Mouse (Mus musculus): ENCODE measurements around the gene Zfp512b. TPM values are rescaled to one million over a fixed set of nuclear protein-coding genes. Genes with fewer than 3 reads are reported as not detected.

Gene Zfp512b
- polyA plus RNA-seq (2014; fragmentation: Nextera tagmentation; extraction: Ambion mirVana): 25.4 and 30.8 TPM in 2 replicates

DNA sequence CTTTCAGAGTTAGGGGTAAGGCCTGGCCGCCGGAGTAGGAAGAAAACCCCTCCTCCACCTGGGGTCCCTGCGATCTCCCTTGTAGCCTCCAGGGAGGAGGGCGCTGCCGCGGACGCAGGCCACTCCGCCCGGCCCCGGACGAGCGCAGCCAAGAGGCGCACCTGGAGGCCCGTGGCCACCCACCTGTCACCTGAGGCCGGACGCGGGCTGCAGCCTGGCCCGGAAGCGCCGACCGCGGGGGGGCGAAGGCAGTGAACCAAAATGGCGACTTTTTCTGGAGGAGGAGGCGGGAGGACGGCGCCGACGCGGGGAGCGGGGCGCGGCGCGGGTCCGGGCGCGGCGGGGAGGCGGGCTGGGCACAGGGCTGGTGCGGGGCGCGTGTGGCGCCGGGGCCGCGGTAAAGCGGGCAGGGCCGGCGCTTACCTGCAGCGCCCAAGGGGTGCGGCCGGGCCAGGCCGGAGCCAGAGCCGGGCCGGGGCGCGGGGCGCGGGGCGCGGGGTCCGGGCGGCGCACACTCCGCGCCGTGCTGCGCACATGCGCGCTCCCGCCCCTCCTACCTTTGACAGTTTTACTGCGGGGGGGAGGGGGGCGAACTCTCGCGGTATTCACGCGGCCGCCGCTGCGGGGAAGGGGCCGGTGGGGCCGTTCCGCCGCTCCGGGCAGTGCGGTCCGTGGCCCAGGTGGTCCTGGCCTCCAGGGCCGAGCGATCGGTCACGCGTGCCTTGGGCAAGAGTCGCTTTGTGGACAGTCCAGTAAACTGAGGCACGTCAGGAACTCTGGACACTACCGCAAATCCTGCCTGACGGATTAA is at the start of gene Zfp512b:
Zfp512b (minus strand) TSS at position 573 of the 811 bp plus-strand sequence.
- ATAC-seq (ENCODE audit: low FRiP score) (peak; percentile 83), DNase-seq (ENCODE audit: low spot score) (peak; percentile 83)
- H3K4me2 ChIP-seq (replicated peaks; ENCODE audit: low read depth, low read length): peak within 1 kb of the TSS; percentile 92
- H3K27ac ChIP-seq (ENCODE audit: low read depth, low read length): peak within 1 kb of the TSS; percentile 67
- peaks cover 10% of the 10 kb centered on the region; the same call in 1 of the 2 replicates for H3K36me3 ChIP-seq (ENCODE audit: control insufficient read depth, insufficient read depth, low read length)
- peak within 1 kb of the TSS; percentile 96 for H3K4me3 ChIP-seq (ENCODE audit: low read depth, low read length)
- 2% methylated on average over 64 of the region's 97 CpGs for WGBS
- H3K27me3 ChIP-seq (ENCODE audit: control insufficient read depth, insufficient read depth, low read length): no peaks in the 10 kb centered on the region
- H3K4me1 ChIP-seq (replicated peaks; ENCODE audit: control insufficient read depth, insufficient read depth, low read length): no peaks in the 10 kb centered on the region; the same call in 1 of the 2 replicates
- H3K9ac ChIP-seq (ENCODE audit: low read depth, low read length): peak within 1 kb of the TSS; percentile 94
- H3K9me3 ChIP-seq (ENCODE audit: control insufficient read depth, low read length): no peaks in the 10 kb centered on the region

DNA sequence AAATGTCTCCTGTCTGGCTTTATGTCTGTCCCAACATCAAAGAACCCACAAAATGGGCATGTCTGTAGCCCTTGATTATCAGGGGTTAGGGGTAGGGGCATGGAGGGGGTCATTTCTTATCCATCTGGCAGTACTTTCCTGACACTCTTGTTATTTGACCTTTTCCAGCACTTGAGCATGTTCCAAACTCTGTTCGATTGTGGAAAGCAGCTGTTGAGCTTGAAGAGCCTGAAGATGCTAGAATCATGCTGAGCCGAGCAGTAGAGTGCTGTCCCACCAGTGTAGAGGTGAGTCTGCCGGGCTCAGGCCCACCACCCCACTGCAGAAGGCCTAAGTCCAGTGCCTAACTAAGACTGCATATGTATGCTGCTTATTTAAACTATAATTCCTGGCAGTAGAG is 43.3 kb upstream of the Zfp512b start:
- Histone ChIP-seq H3K9me3 (ENCODE audit: control insufficient read depth, low read length) (no peaks in the 10 kb centered on the region), H3K4me2 (replicated peaks; ENCODE audit: low read depth, low read length) (no peak overlapping the region), H3K9ac (ENCODE audit: low read depth, low read length) (no peak overlapping the region), H3K27me3 (ENCODE audit: control insufficient read depth, insufficient read depth, low read length) (no peaks in the 10 kb centered on the region), H3K4me1 (replicated peaks; ENCODE audit: control insufficient read depth, insufficient read depth, low read length) (no peaks in the 10 kb centered on the region), H3K27ac (ENCODE audit: low read depth, low read length) (no peak overlapping the region), H3K4me3 (ENCODE audit: low read depth, low read length) (no peak overlapping the region), H3K36me3 (ENCODE audit: control insufficient read depth, insufficient read depth, low read length) (peaks cover 14% of the 10 kb centered on the region; the same call in 1 of the 2 replicates)
- 93% methylated on average over 3 of the region's 3 CpGs for WGBS
- ATAC-seq (ENCODE audit: low FRiP score) (no peak), DNase-seq (ENCODE audit: low spot score) (no peak)

DNA sequence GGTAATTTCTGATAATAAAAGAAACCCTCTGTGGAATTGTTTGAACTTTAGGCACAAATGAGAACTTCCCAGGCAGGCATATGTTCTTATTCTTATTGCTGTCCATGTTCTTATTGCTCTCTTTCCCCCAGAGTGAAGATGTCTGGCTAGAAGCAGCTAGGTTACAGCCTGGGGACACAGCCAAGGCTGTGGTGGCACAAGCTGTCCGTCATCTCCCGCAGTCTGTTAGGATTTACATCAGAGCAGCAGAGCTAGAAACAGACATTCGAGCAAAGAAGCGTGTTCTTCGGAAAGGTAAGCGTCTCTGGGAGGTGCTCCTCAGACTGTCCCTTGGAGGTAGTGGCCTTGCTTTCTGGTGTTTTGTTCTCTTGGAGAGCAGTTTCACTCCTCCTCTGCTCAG is 40.0 kb upstream of the Zfp512b start:
- Histone ChIP-seq H3K9ac (ENCODE audit: low read depth, low read length) (no peak overlapping the region), H3K4me3 (ENCODE audit: low read depth, low read length) (no peak overlapping the region), H3K4me1 (replicated peaks; ENCODE audit: control insufficient read depth, insufficient read depth, low read length) (no peaks in the 10 kb centered on the region), H3K9me3 (ENCODE audit: control insufficient read depth, low read length) (no peaks in the 10 kb centered on the region), H3K36me3 (ENCODE audit: control insufficient read depth, insufficient read depth, low read length) (peaks cover 13% of the 10 kb centered on the region; the same call in 1 of the 2 replicates), H3K27me3 (ENCODE audit: control insufficient read depth, insufficient read depth, low read length) (no peaks in the 10 kb centered on the region), H3K27ac (ENCODE audit: low read depth, low read length) (no peak overlapping the region), H3K4me2 (replicated peaks; ENCODE audit: low read depth, low read length) (no peak overlapping the region)
- no peak for DNase-seq (ENCODE audit: low spot score)
- WGBS: 94% methylated on average over 6 of the region's 6 CpGs
- ATAC-seq (ENCODE audit: low FRiP score): no peak

DNA sequence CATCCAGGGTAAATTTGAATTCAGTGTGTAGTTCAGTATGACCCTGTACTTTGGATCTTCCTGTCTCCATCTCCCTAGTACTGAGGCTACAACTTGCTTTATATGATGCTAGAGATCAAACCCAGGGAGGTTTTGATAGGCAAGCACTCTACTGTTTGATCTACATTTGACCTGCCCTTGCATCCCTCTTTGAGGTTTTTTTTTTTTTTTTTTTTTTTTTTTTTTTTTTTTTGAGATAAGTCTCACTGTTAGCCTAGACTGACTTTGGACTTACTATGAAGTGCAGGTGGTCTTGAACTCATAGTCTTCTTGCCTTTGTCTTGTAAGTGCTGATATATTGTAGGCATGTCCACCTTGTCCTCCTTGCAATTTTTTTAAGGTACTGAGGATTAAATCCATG is 35.9 kb upstream of the Zfp512b start:
- Histone ChIP-seq H3K36me3 (ENCODE audit: control insufficient read depth, insufficient read depth, low read length) (0 out of 2 replicates have a peak, but pooled peaks cover 2% of the 10 kb centered on the region), H3K4me2 (replicated peaks; ENCODE audit: low read depth, low read length) (no peak overlapping the region), H3K4me1 (replicated peaks; ENCODE audit: control insufficient read depth, insufficient read depth, low read length) (no peaks in the 10 kb centered on the region), H3K9ac (ENCODE audit: low read depth, low read length) (no peak overlapping the region), H3K9me3 (ENCODE audit: control insufficient read depth, low read length) (no peaks in the 10 kb centered on the region), H3K27ac (ENCODE audit: low read depth, low read length) (no peak overlapping the region), H3K4me3 (ENCODE audit: low read depth, low read length) (no peak overlapping the region), H3K27me3 (ENCODE audit: control insufficient read depth, insufficient read depth, low read length) (no peaks in the 10 kb centered on the region)
- DNase-seq (ENCODE audit: low spot score) (no peak), ATAC-seq (ENCODE audit: low FRiP score) (no peak)

DNA sequence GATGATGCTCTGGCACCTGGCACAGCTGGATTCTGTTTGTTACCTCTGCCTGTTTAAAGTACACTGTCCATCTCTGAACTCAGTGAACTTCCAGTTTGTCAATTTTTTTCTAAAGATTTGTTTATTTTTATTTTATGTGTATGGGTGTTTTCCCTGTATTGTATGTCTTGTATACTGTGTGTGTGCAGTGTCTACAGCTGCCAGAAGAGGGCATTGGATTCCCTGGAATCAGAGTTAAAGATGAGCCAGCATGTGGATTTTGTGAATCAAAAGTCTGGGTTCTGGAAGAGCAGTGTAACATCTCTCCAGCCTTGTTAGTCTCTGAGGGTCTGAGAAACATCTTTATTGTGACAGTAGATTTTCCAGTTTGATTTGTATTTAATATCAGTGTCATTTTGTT is 30.8 kb upstream of the Zfp512b start:
- DNase-seq (ENCODE audit: low spot score): peak; percentile 19
- Histone ChIP-seq H3K4me1 (replicated peaks; ENCODE audit: control insufficient read depth, insufficient read depth, low read length) (no peaks in the 10 kb centered on the region), H3K27ac (ENCODE audit: low read depth, low read length) (no peak overlapping the region), H3K4me3 (ENCODE audit: low read depth, low read length) (no peak overlapping the region), H3K27me3 (ENCODE audit: control insufficient read depth, insufficient read depth, low read length) (no peaks in the 10 kb centered on the region), H3K9ac (ENCODE audit: low read depth, low read length) (no peak overlapping the region), H3K9me3 (ENCODE audit: control insufficient read depth, low read length) (no peaks in the 10 kb centered on the region), H3K4me2 (replicated peaks; ENCODE audit: low read depth, low read length) (no peak overlapping the region), H3K36me3 (ENCODE audit: control insufficient read depth, insufficient read depth, low read length) (peaks cover 15% of the 10 kb centered on the region)
- no peak for ATAC-seq (ENCODE audit: low FRiP score)

DNA sequence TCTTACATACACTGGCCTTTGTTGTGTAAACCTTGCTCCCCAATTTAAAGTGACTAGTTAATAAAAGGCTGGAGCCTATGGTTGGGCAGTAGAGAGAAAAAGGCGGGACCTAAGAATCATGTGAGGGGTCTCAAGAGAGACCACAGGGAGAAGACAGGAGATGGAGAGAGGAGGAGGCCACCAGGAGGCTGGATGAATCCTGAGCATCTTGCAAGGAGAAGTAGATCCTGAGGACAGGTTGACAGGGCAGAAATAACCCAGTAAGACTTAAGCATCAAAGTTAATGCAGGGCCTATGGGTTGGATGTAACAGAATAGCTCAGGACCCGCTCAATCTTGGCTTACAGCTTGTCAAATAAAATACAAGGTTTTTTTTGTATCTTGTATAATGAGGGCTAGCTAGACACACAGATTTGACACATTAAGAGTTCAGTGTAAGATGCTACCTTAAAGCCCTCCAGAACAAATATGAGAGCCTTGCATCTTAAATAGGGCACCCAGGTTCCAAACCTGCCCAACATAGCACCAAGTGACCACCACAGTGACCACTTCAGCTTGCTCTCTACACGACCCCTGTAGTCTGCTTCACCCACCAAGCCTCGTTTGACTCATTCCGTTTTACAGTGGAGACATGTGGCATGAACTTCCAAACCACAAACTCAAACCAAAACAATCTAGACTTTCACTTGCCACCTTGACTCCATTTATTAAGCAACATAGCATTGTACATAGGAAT is 26.3 kb upstream of the Zfp512b start:
- Histone ChIP-seq H3K4me1 (replicated peaks; ENCODE audit: control insufficient read depth, insufficient read depth, low read length) (no peaks in the 10 kb centered on the region), H3K27me3 (ENCODE audit: control insufficient read depth, insufficient read depth, low read length) (no peaks in the 10 kb centered on the region), H3K9ac (ENCODE audit: low read depth, low read length) (no peak overlapping the region), H3K27ac (ENCODE audit: low read depth, low read length) (no peak overlapping the region), H3K9me3 (ENCODE audit: control insufficient read depth, low read length) (no peaks in the 10 kb centered on the region), H3K4me3 (ENCODE audit: low read depth, low read length) (no peak overlapping the region), H3K4me2 (replicated peaks; ENCODE audit: low read depth, low read length) (no peak overlapping the region), H3K36me3 (ENCODE audit: control insufficient read depth, insufficient read depth, low read length) (peaks cover 15% of the 10 kb centered on the region)
- 90% methylated on average over 5 of the region's 5 CpGs for WGBS
- ATAC-seq (ENCODE audit: low FRiP score) (no peak), DNase-seq (ENCODE audit: low spot score) (no peak)

DNA sequence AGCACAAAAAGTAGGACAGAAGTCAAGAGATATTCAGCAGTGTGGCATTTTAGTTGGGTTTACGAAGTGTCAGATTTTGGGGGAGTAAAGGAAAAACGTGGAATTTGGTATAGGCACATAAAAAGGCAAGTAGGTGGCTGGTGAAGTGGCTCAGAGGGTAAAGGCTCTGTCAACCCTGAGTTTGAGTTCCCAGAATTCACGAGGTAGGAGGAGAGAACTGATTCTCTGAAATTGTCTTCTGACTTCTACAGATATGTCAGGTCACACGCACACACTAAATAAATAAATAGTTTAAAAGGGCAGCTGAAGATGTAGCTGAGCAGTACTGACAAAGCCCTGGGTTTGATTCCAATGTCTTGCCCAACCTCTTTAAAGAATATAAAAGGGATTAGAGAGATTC is 9.8 kb upstream of the Zfp512b start:
- peaks cover 10% of the 10 kb centered on the region; the same call in 1 of the 2 replicates for H3K4me1 ChIP-seq (replicated peaks; ENCODE audit: control insufficient read depth, insufficient read depth, low read length)
- no peak overlapping the region for H3K4me2 ChIP-seq (replicated peaks; ENCODE audit: low read depth, low read length)
- no peak overlapping the region for H3K4me3 ChIP-seq (ENCODE audit: low read depth, low read length)
- DNase-seq (ENCODE audit: low spot score): no peak
- no peaks in the 10 kb centered on the region for H3K27me3 ChIP-seq (ENCODE audit: control insufficient read depth, insufficient read depth, low read length)
- no peak overlapping the region for H3K27ac ChIP-seq (ENCODE audit: low read depth, low read length)
- H3K9ac ChIP-seq (ENCODE audit: low read depth, low read length): no peak overlapping the region
- H3K36me3 ChIP-seq (ENCODE audit: control insufficient read depth, insufficient read depth, low read length): no peaks in the 10 kb centered on the region
- WGBS: 82% methylated on average over 4 of the region's 4 CpGs
- ATAC-seq (ENCODE audit: low FRiP score): no peak
- H3K9me3 ChIP-seq (ENCODE audit: control insufficient read depth, low read length): no peaks in the 10 kb centered on the region

DNA sequence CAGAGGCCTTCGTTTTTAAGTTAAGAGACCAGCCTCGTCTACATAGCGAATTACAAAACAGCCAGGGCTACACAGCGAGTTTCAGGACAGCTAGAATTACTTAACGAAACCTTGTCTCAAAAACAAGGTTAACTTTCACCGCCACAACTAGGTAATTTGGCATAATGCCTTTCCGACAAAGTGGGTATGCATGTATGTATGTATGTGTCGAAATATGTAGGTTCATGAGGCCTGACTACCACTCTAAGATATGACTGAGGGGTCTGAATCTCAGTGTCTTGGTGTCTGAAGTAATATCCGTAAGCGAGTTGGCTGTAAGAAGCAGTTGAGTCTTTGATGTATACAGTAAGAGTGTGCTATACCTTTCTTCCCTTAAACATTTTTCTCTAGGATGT is 9.1 kb upstream of the Zfp512b start:
- Histone ChIP-seq H3K4me3 (ENCODE audit: low read depth, low read length) (peak overlapping the region; percentile 58), H3K4me2 (replicated peaks; ENCODE audit: low read depth, low read length) (peak overlapping the region; percentile 61), H3K36me3 (ENCODE audit: control insufficient read depth, insufficient read depth, low read length) (no peaks in the 10 kb centered on the region), H3K27me3 (ENCODE audit: control insufficient read depth, insufficient read depth, low read length) (no peaks in the 10 kb centered on the region), H3K9ac (ENCODE audit: low read depth, low read length) (peak overlapping the region; percentile 67), H3K27ac (ENCODE audit: low read depth, low read length) (no peak overlapping the region), H3K4me1 (replicated peaks; ENCODE audit: control insufficient read depth, insufficient read depth, low read length) (peaks cover 10% of the 10 kb centered on the region; the same call in 1 of the 2 replicates), H3K9me3 (ENCODE audit: control insufficient read depth, low read length) (no peaks in the 10 kb centered on the region)
- DNase-seq (ENCODE audit: low spot score): no peak
- no peak for ATAC-seq (ENCODE audit: low FRiP score)
- 29% methylated on average over 10 of the region's 10 CpGs for WGBS
